Mouse (Mus musculus) left cerebral cortex, postnatal 36 days (tissue): ENCODE measurements at regions not wholly inside any gene's neighbourhood (a gene's known extent, or its start where the extent isn't known, plus 50 kb on each side); places are given as distances from the start of the nearest gene placed in this dataset.
"Not testable (repeated sequence)": the region's sequence is repeated elsewhere in the genome, so short reads cannot be mapped to it uniquely, and the experiment has no call there.

Experiments used
- DNase-seq, 2 experiments: peaks; one replicate each; pipeline ENCODE4 v3.0.0; 2021 to 2022; ENCODE audit warnings: low spot score in 2 of 2, mixed read lengths in 1 of 2
- intact Hi-C: fragments of 180-260 bp; cut with DNase I; formaldehyde crosslinking; loops from one replicate; pipeline ENCODE4 v1.15.1; 2025

GRCm38 (mm10) chr14:60559826-60560529 is 73.8 kb upstream of the Spata13 start:
- intact Hi-C loops, result no loop called here
- no peak for DNase-seq

GRCm38 (mm10) chr14:60576281-60576680 is 57.5 kb upstream of the Spata13 start:
- intact Hi-C loops, result no loop called here
- no peak for DNase-seq

- DNase-seq, intact Hi-C loops: not testable (repeated sequence)
Measured at GRCm38 (mm10) chr14:60580131-60580530, 53.7 kb upstream of the Spata13 start.
